In genomic region chr11:32181246-32181645, GRCm38 (mm10) we compare ENCODE assay signal across 41 mouse cellular contexts. TPM values are rescaled to one million over a fixed set of nuclear protein-coding genes. Genes with fewer than 3 reads are reported as not detected.
"Had no signal": no experiment of that assay in that cellular context is flagged by ENCODE, and none has a peak within 500 bp of the region (broad histone marks: within the 10 kb centered on the region; RNA-seq: fewer than 3 reads in every experiment).

No protein-coding gene starts in this region.

- H3K4me1 ChIP-seq: limb, embryonic 10.5 days; limb, embryonic 12.5 days; limb, embryonic 13.5 days; limb, embryonic 15.5 days; liver, embryonic 12.5 days; liver, embryonic 13.5 days; lung, embryonic 15.5 days; megakaryocyte, embryonic 14.5 days; midbrain, embryonic 10.5 days; midbrain, embryonic 12.5 days; midbrain, embryonic 13.5 days; midbrain, embryonic 15.5 days had no signal

- H3K27ac ChIP-seq: limb, embryonic 10.5 days; limb, embryonic 12.5 days; limb, embryonic 13.5 days; limb, embryonic 15.5 days; liver, embryonic 12.5 days; liver, embryonic 13.5 days; liver, embryonic 14.5 days; liver, embryonic 15.5 days; lung, embryonic 15.5 days; macrophage; midbrain, embryonic 10.5 days; midbrain, embryonic 12.5 days; midbrain, embryonic 13.5 days; midbrain, embryonic 15.5 days had no signal

- DNase-seq: left cerebral cortex, postnatal 4 days; liver; liver, embryonic 13.5 days; liver, postnatal 0 days; lung, adult 18-20 months; lung, adult 2 months; lung, embryonic 14.5 days; lung, postnatal 10 days; lung, postnatal 14 days; lung, postnatal 36 days; lung, postnatal 4 days; midbrain, embryonic 14.5 days had no signal

- H3K9ac ChIP-seq: limb, embryonic 12.5 days; limb, embryonic 13.5 days; limb, embryonic 15.5 days; liver, embryonic 12.5 days; liver, embryonic 13.5 days; liver, embryonic 14.5 days; liver, embryonic 15.5 days; liver, postnatal 0 days; lung, embryonic 14.5 days; lung, embryonic 15.5 days; midbrain, embryonic 12.5 days; midbrain, embryonic 13.5 days; midbrain, embryonic 15.5 days had no signal

- ATAC-seq: liver, embryonic 12.5 days; liver, postnatal 0 days; lung, postnatal 0 days; midbrain, embryonic 15.5 days had no signal

- H3K36me3 ChIP-seq: limb, embryonic 10.5 days; limb, embryonic 12.5 days; limb, embryonic 13.5 days; limb, embryonic 15.5 days; liver, embryonic 12.5 days; liver, embryonic 13.5 days; liver, embryonic 15.5 days; lung, embryonic 15.5 days; midbrain, embryonic 10.5 days; midbrain, embryonic 12.5 days; midbrain, embryonic 13.5 days; midbrain, embryonic 15.5 days had no signal

- H3K4me2 ChIP-seq: limb, embryonic 12.5 days; limb, embryonic 13.5 days; limb, embryonic 15.5 days; liver, embryonic 11.5 days; liver, embryonic 12.5 days; liver, embryonic 13.5 days; liver, embryonic 15.5 days; lung, embryonic 14.5 days; lung, embryonic 15.5 days; midbrain, embryonic 11.5 days; midbrain, embryonic 12.5 days; midbrain, embryonic 13.5 days; midbrain, embryonic 15.5 days had no signal

- H3K9me3 ChIP-seq: limb, embryonic 10.5 days; limb, embryonic 13.5 days; limb, embryonic 15.5 days; liver, embryonic 12.5 days; liver, embryonic 15.5 days; lung, embryonic 15.5 days; midbrain, embryonic 12.5 days; midbrain, embryonic 13.5 days; midbrain, embryonic 15.5 days had no signal

- H3K27me3 ChIP-seq: limb, embryonic 12.5 days; limb, embryonic 13.5 days; limb, embryonic 15.5 days; liver, embryonic 13.5 days; midbrain, embryonic 12.5 days; midbrain, embryonic 13.5 days; midbrain, embryonic 15.5 days had no signal

- H3K4me3 ChIP-seq: limb, embryonic 10.5 days; limb, embryonic 12.5 days; limb, embryonic 13.5 days; limb, embryonic 15.5 days; liver, embryonic 12.5 days; liver, embryonic 13.5 days; liver, embryonic 15.5 days; lung, embryonic 15.5 days; megakaryocyte, embryonic 14.5 days; midbrain, embryonic 10.5 days; midbrain, embryonic 12.5 days; midbrain, embryonic 13.5 days; midbrain, embryonic 15.5 days; myocyte had no signal

RNA-seq across cellular contexts. Expression of gene Il9r, which starts 18.8 kb away (rescaled TPM):
- total RNA-seq: left cerebral cortex, postnatal 10 days; left cerebral cortex, postnatal 14 days; left cerebral cortex, postnatal 25 days; left cerebral cortex, postnatal 36 days; left cerebral cortex, postnatal 4 days; liver, adult 2 months; megakaryocyte, adult 5-6 weeks; megakaryocyte-erythroid progenitor cell, adult 5-6 weeks; midbrain, postnatal 0 days had no signal
- polyA plus RNA-seq: limb, embryonic 10.5 days; limb, embryonic 11.5 days; liver, embryonic 16.5 days; lung, embryonic 14.5 days; macrophage; midbrain, embryonic 10.5 days; midbrain, embryonic 11.5 days; midbrain, embryonic 12.5 days; midbrain, embryonic 13.5 days; midbrain, embryonic 14.5 days; midbrain, embryonic 15.5 days; midbrain, embryonic 16.5 days; midbrain, postnatal 0 days had no signal

RNA-seq across cellular contexts. Expression of gene Rhbdf1, which starts 40.9 kb away (rescaled TPM):
- total RNA-seq: megakaryocyte, adult 5-6 weeks; megakaryocyte-erythroid progenitor cell, adult 5-6 weeks had no signal
